In the genomic region with DNA sequence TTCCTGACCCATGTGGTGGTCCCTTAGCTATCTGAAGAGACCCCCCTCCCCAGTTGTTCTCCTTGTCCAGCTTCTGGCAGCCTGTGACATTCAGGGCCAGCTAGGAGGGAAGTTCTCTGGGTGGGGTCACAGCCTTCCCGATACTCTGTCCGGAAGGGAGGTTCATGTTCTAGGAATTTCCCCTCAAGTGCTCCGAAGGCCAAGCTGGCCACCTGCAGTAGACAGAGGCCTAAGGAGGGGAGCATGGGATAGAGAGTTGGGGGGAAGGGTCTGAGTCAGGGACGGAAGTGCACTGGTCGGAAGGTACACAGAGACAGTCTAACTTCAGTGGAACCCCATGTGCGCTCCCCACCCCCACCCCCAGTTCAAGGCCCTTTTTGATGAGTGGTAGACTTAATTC, we compare ENCODE assay signal across 8 mouse cellular contexts. TPM values are rescaled to one million over a fixed set of nuclear protein-coding genes. Genes with fewer than 3 reads are reported as not detected.
DNase-seq lines count a peak whose midpoint lies in the region; ATAC-seq and TF ChIP-seq lines count a peak whose summit lies in the region.

No protein-coding gene starts in this region.

- no peaks in the 10 kb centered on the region for H3K27me3 ChIP-seq in testis, adult 2 months (ENCODE audit: control insufficient read depth, insufficient read depth, low read length)
- H3K27me3 ChIP-seq in hindbrain, embryonic 15.5 days: no peaks in the 10 kb centered on the region
- H3K27me3 ChIP-seq in lung, postnatal 0 days (replicated peaks; ENCODE audit: insufficient read depth, low read length): no peaks in the 10 kb centered on the region

- peak overlapping the region; percentile 66 for H3K4me2 ChIP-seq in hindbrain, embryonic 15.5 days
- no peak overlapping the region for H3K4me2 ChIP-seq in lung, postnatal 0 days (replicated peaks; ENCODE audit: low read depth, low read length)

- no peaks in the 10 kb centered on the region for H3K9me3 ChIP-seq in hindbrain, embryonic 15.5 days
- no peaks in the 10 kb centered on the region for H3K9me3 ChIP-seq in lung, postnatal 0 days (ENCODE audit: low read length)

- H3K27ac ChIP-seq in testis, adult 2 months (ENCODE audit: control insufficient read depth, insufficient read depth, low read depth, low read length): no peak overlapping the region
- H3K27ac ChIP-seq in hindbrain, embryonic 15.5 days (replicated peaks): peak overlapping the region; percentile 93
- peak overlapping the region; percentile 83 for H3K27ac ChIP-seq in lung, postnatal 0 days (ENCODE audit: low read length)

- H3K36me3 ChIP-seq in testis, adult 2 months (ENCODE audit: control insufficient read depth, insufficient read depth, low read length): no peaks in the 10 kb centered on the region
- peaks cover 13% of the 10 kb centered on the region for H3K36me3 ChIP-seq in hindbrain, embryonic 15.5 days
- no peaks in the 10 kb centered on the region for H3K36me3 ChIP-seq in lung, postnatal 0 days (ENCODE audit: insufficient read depth, low read length)

- H3K4me3 ChIP-seq in testis, adult 2 months (ENCODE audit: control insufficient read depth, low read depth, low read length): peak overlapping the region; percentile 11; the same call in 1 of the 2 replicates
- H3K4me3 ChIP-seq in hindbrain, embryonic 15.5 days: peak overlapping the region; percentile 16; the same call in 1 of the 2 replicates
- no peak overlapping the region for H3K4me3 ChIP-seq in lung, postnatal 0 days (ENCODE audit: low read depth, low read length)

- no peak for TF ChIP-seq POLR2A in testis, adult 2 months (IDR thresholded peaks at IDR 0.05; ENCODE audit: control insufficient read depth, low read depth, low read length)

- 29% methylated on average over 6 of the region's 6 CpGs for WGBS in hindbrain, embryonic 15.5 days
- whole genome bisulfite sequencing in lung, postnatal 0 days: 35% methylated on average over 6 of the region's 6 CpGs

- 0 out of 2 replicates have a peak overlapping the region, but pooled peaks have one; percentile 16 for H3K9ac ChIP-seq in hindbrain, embryonic 15.5 days
- no peak overlapping the region for H3K9ac ChIP-seq in lung, postnatal 0 days (replicated peaks; ENCODE audit: low read depth)

- H3K4me1 ChIP-seq in testis, adult 2 months (ENCODE audit: control insufficient read depth, insufficient read depth, low read length): peaks cover 15% of the 10 kb centered on the region
- peaks cover 74% of the 10 kb centered on the region for H3K4me1 ChIP-seq in hindbrain, embryonic 15.5 days (replicated peaks)
- H3K4me1 ChIP-seq in lung, postnatal 0 days (ENCODE audit: insufficient read depth, low read depth, low read length): peaks cover 15% of the 10 kb centered on the region; the same call in 1 of the 2 replicates

- DNase-seq in testis, postnatal 14 days (ENCODE audit: low spot score): no peak
- DNase-seq in lung, postnatal 0 days (ENCODE audit: low spot score): peak; percentile 78
- DNase-seq in embryo, embryonic 11 days: no peak
- DNase-seq in layer of hippocampus, adult 9-10 months (ENCODE audit: low spot score): no peak
- no peak for DNase-seq in layer of hippocampus, postnatal 10 days (ENCODE audit: low spot score in 2 of 2)
- DNase-seq in left cerebral cortex, adult 11 months (ENCODE audit: low spot score): no peak

- ATAC-seq in hindbrain, embryonic 15.5 days (ENCODE audit: low FRiP score, low read depth): no peak
- ATAC-seq in lung, postnatal 0 days: peak; percentile 69

- TF ChIP-seq CTCF in testis, adult 2 months (IDR thresholded peaks at IDR 0.05; ENCODE audit: control insufficient read depth, insufficient read depth, insufficient replicate concordance, low read depth, low read length): no peak
- TF ChIP-seq CTCF in lung, postnatal 0 days (IDR thresholded peaks at IDR 0.05): no peak

- peak; percentile 85 for TF ChIP-seq EP300 in lung, postnatal 0 days (IDR thresholded peaks at IDR 0.05)

RNA-seq across cellular contexts. Expression of a gene that starts 17.5 kb away (rescaled TPM):
- polyA plus RNA-seq in testis, adult 2 months (2012; rRNA removed): 0.31 and 0.49 TPM in 2 replicates
- polyA plus RNA-seq in hindbrain, embryonic 15.5 days (2015; fragmentation: Nextera tagmentation; extraction: Ambion mirVana): 0.79 and 0.95 TPM in 2 replicates
- 4.8 and 5.3 TPM in 2 replicates for polyA plus RNA-seq in lung, postnatal 0 days (2015; fragmentation: Nextera tagmentation; extraction: Ambion mirVana)
- total RNA-seq in layer of hippocampus, postnatal 10 days (2021): under 1 TPM; 0.20 to 0.48 TPM

RNA-seq across cellular contexts. Expression of a gene that starts 25.4 kb away (rescaled TPM):
- polyA plus RNA-seq in testis, adult 2 months (2012; rRNA removed): 44.0 and 62.3 TPM in 2 replicates
- polyA plus RNA-seq in hindbrain, embryonic 15.5 days (2015; fragmentation: Nextera tagmentation; extraction: Ambion mirVana): 116 and 122 TPM in 2 replicates
- 33.9 and 39.0 TPM in 2 replicates for polyA plus RNA-seq in lung, postnatal 0 days (2015; fragmentation: Nextera tagmentation; extraction: Ambion mirVana)
- total RNA-seq in layer of hippocampus, postnatal 10 days (2021): 100 to 1,000 TPM; 160 to 164 TPM

RNA-seq across cellular contexts. Expression of a gene that starts 54.9 kb away (rescaled TPM):
- 82.6 and 87.3 TPM in 2 replicates for polyA plus RNA-seq in testis, adult 2 months (2012; rRNA removed)
- polyA plus RNA-seq in hindbrain, embryonic 15.5 days (2015; fragmentation: Nextera tagmentation; extraction: Ambion mirVana): 2.1 and 2.4 TPM in 2 replicates
- 3.1 and 3.9 TPM in 2 replicates for polyA plus RNA-seq in lung, postnatal 0 days (2015; fragmentation: Nextera tagmentation; extraction: Ambion mirVana)
- total RNA-seq in layer of hippocampus, postnatal 10 days (2021): 1 to 10 TPM; 1.9 to 3.2 TPM

Comparison
In these comparisons a context has a peak if more than half of its experiments do, and no peak if none do; other contexts are left out.
1. RNA of a gene that starts 54.9 kb away (polyA plus RNA-seq): 82.6 to 87.3 TPM in testis, adult 2 months; 3.1 to 3.9 TPM in lung, postnatal 0 days and 2.1 to 2.4 TPM in hindbrain, embryonic 15.5 days; every median in the first group is over 10 times any median in the second.